Mouse (Mus musculus): Measurements from ENCODE around the gene Xpr1.

DNA sequence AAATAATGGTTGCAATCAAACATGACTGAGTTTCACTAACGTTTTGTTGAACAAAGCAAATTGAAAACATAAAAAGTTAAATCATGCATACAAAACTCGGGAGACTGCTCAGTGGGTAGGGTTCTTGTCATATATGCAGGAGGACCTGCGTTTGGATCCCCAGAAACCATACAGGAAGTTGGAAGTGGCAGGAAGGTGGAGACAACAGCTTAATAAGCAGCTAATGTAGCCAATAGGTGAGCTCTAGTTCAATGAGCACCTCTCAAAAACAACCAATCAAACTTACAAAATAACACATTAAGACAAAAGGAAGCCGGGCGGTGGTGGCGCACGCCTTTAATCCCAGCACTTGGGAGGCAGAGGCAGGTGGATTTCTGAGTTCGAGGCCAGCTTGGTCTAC lies 162.9 kb downstream of the Xpr1 start:
- TF ChIP-seq GATA1 (IDR thresholded peaks at IDR 0.05; ENCODE audit: low read length) (no peak), TAL1 (IDR thresholded peaks at IDR 0.05; ENCODE audit: low read length) (no peak)
